Mouse (Mus musculus) midbrain, embryonic 14.5 days (tissue): ENCODE data around the gene Zfand4. TPM values are rescaled to one million over a fixed set of nuclear protein-coding genes. Genes with fewer than 3 reads are reported as not detected.

ENCODE experiments used
- ATAC-seq: fragments of 200-750 bp; cut with Nextera tagmentation; 2 replicates; pipeline ENCODE4 v1.8.0; 2017; ENCODE audit warnings: moderate number of reproducible peaks, moderate library complexity; ENCODE audit not compliant: low FRiP score, low TSS enrichment
- DNase-seq: peaks from one replicate; pipeline ENCODE4 v3.0.0-alpha.2; 2015
- H3K27ac ChIP-seq: fragments of 300-500 bp; sonication (generic); replicated peaks from 2 replicates; pipeline ENCODE4 v1.5.1; 2014; ENCODE audit warnings: mild to moderate bottlenecking, low read depth, low read length, moderate library complexity
- H3K27me3 ChIP-seq: fragments of 300-500 bp; sonication (generic); 2 replicates; pipeline ENCODE4 v1.6.1; 2014; ENCODE audit warnings: low read length, control low read depth, mixed read lengths; ENCODE audit not compliant: control insufficient read depth, insufficient read depth
- H3K36me3 ChIP-seq: fragments of 300-500 bp; sonication (generic); 2 replicates; pipeline ENCODE4 v1.6.1; 2014; ENCODE audit warnings: low read length, control low read depth; ENCODE audit not compliant: control insufficient read depth, insufficient read depth
- H3K4me1 ChIP-seq: fragments of 300-500 bp; sonication (generic); 2 replicates; pipeline ENCODE4 v1.6.1; 2014; ENCODE audit warnings: mild to moderate bottlenecking, antibody characterized with exemption, low read length, control low read depth; ENCODE audit not compliant: control insufficient read depth, insufficient read depth
- H3K4me2 ChIP-seq: fragments of 300-500 bp; sonication (generic); 2 replicates; pipeline ENCODE4 v1.6.1; 2014; ENCODE audit warnings: mild to moderate bottlenecking, low read length, moderate library complexity
- H3K4me3 ChIP-seq: fragments of 300-500 bp; sonication (generic); replicated peaks from 2 replicates; pipeline ENCODE4 v1.5.1; 2014; ENCODE audit warnings: low read depth, low read length
- H3K9ac ChIP-seq: fragments of 300-500 bp; sonication (generic); replicated peaks from 2 replicates; pipeline ENCODE4 v1.6.1; 2014; ENCODE audit warnings: mild to moderate bottlenecking, low read length, moderate library complexity
- H3K9me3 ChIP-seq: fragments of 300-500 bp; sonication (generic); 2 replicates; pipeline ENCODE4 v1.6.1; 2016; ENCODE audit warnings: low read length, control low read depth, mixed read lengths; ENCODE audit not compliant: control insufficient read depth
- WGBS: fragments of 180-500 bp; shearing (Covaris S2); extraction: QIAGEN DNeasy Blood & Tissue Kit; methylation state at CpG from one replicate; pipeline ENCODE4 v1.1.7; 2014; 5-methylcytosine and 5-hydroxymethylcytosine counted together
- polyA plus RNA-seq: library from polyadenylated mRNA; unstranded; fragments of >200 nt; fragmentation: Nextera tagmentation; extraction: Ambion mirVana; gene quantifications from 2 replicates; pipeline ENCODE4 v1.2.1, GENCODE M21; 2014

The Zfand4 gene
- polyA plus RNA-seq, 1 experiment from 2014 or later, result 12.4 TPM

- H3K4me1 ChIP-seq, result no peaks in the 10 kb centered on the region
- no peak overlapping the region for H3K4me2 ChIP-seq
- no peaks in the 10 kb centered on the region for H3K27me3 ChIP-seq
- H3K36me3 ChIP-seq, result peaks cover 5% of the 10 kb centered on the region; the same call in 1 of the 2 replicates
- DNase-seq (peak; percentile 25), ATAC-seq (no peak)
- H3K27ac ChIP-seq, result no peak overlapping the region
- 57% methylated on average over 4 of the region's 4 CpGs for WGBS
- no peak overlapping the region for H3K9ac ChIP-seq
- no peaks in the 10 kb centered on the region for H3K9me3 ChIP-seq
- H3K4me3 ChIP-seq, result no peak overlapping the region
Observed at GRCm38 (mm10) chr6:116282546-116282945, 18.5 kb downstream of the Zfand4 start.

DNA sequence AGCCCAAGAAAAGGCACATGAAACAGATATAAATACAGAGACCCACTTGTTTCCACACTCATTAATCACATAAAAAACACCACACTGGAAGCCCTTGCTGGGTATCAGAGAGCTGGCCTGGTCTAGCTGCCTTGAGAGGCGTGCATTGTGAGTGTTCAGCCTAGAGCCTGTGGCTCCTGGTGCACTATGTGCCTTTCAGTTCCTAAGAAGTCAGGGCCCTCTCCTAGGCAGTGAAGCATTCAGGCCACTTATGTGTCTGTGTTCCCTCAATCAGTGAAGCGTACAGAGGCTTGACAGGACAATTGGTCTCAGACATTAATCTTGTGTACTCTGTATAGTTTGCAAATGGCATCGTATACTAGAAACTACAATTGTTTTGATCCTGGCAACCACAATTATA is 19.3 kb downstream of the Zfand4 start:
- no peak overlapping the region for H3K27ac ChIP-seq
- DNase-seq, result no peak
- 74% methylated on average over 3 of the region's 3 CpGs for WGBS
- no peak for ATAC-seq
- H3K4me3 ChIP-seq, result no peak overlapping the region
- H3K4me1 ChIP-seq, result no peaks in the 10 kb centered on the region
- H3K27me3 ChIP-seq, result no peaks in the 10 kb centered on the region
- H3K9ac ChIP-seq, result no peak overlapping the region
- H3K36me3 ChIP-seq, result peaks cover 4% of the 10 kb centered on the region
- no peaks in the 10 kb centered on the region for H3K9me3 ChIP-seq
- no peak overlapping the region for H3K4me2 ChIP-seq

DNA sequence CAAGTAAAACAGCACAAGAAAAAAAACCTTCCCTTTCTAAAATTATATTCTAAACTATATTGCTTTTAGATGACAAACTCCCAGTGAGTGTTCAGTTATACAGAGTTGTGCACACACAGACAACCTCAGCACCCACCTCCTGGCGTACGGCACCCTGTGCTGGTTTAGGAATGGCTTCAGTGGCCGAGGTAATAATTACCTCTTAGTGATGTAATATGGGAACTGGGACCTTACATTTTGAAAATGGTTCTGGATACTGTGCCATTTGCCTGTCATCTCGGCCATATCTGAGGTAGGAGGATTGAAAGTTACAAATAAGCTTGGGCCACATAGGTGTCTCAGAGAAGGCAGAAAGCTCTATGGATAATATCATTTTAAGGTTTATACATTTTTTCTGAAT is 22.3 kb downstream of the Zfand4 start:
- Histone ChIP-seq H3K4me1 (no peaks in the 10 kb centered on the region), H3K4me2 (no peak overlapping the region), H3K27me3 (no peaks in the 10 kb centered on the region), H3K9ac (no peak overlapping the region), H3K36me3 (no peaks in the 10 kb centered on the region; the same call in 1 of the 2 replicates), H3K4me3 (no peak overlapping the region), H3K27ac (no peak overlapping the region), H3K9me3 (no peaks in the 10 kb centered on the region)
- ATAC-seq, result no peak
- no peak for DNase-seq
- 95% methylated on average over 4 of the region's 4 CpGs for WGBS

- Histone ChIP-seq H3K4me2 (no peak overlapping the region), H3K9ac (no peak overlapping the region), H3K4me1 (no peaks in the 10 kb centered on the region), H3K27ac (no peak overlapping the region), H3K27me3 (no peaks in the 10 kb centered on the region), H3K36me3 (no peaks in the 10 kb centered on the region; the same call in 1 of the 2 replicates), H3K9me3 (no peaks in the 10 kb centered on the region), H3K4me3 (no peak overlapping the region)
- DNase-seq, result no peak
- ATAC-seq, result no peak
- WGBS, result 87% methylated on average over 5 of the region's 5 CpGs
Observed at GRCm38 (mm10) chr6:116286870-116287575, 23.0 kb downstream of the Zfand4 start.

- Histone ChIP-seq H3K4me1 (no peaks in the 10 kb centered on the region), H3K9ac (no peak overlapping the region), H3K4me3 (no peak overlapping the region), H3K9me3 (no peaks in the 10 kb centered on the region), H3K27me3 (no peaks in the 10 kb centered on the region), H3K4me2 (no peak overlapping the region), H3K27ac (no peak overlapping the region), H3K36me3 (0 out of 2 replicates have a peak, but pooled peaks cover 2% of the 10 kb centered on the region)
- no peak for ATAC-seq
- no peak for DNase-seq
- 94% methylated on average over 2 of the region's 2 CpGs for WGBS
Observed at GRCm38 (mm10) chr6:116311411-116311810, 47.4 kb downstream of the Zfand4 start.

DNA sequence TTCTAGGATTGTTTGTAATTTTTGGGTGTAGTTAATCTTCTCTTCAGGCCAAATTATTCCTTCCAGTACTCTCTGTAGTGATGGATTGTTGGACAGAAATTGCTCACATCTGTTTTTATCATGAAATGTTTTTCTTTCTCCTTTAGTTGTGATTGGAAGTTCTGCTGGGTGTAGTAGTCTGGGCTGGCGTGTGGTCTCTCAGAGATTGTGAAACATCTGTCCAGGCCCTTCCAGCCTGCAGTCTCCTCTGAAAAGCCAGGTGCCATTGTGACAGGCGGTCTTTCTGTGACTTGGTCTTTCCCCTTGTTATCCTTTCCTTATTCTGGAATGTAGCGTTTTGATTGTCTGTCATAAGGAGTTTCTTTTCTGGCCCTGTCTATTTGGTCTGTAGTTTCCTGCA is 55.2 kb downstream of the Zfand4 start:
- H3K4me2 ChIP-seq, result no peak overlapping the region
- 94% methylated on average over 3 of the region's 3 CpGs for WGBS
- H3K9ac ChIP-seq, result no peak overlapping the region

GRCm38 (mm10) chr6:116326641-116327040 is 62.6 kb downstream of the Zfand4 start:
- Histone ChIP-seq H3K9ac (no peak overlapping the region), H3K4me3 (no peak overlapping the region), H3K36me3 (no peaks in the 10 kb centered on the region), H3K27me3 (no peaks in the 10 kb centered on the region), H3K4me2 (no peak overlapping the region), H3K27ac (no peak overlapping the region), H3K9me3 (no peaks in the 10 kb centered on the region), H3K4me1 (no peaks in the 10 kb centered on the region)
- ATAC-seq (no peak), DNase-seq (no peak)
- WGBS, result 95% methylated on average over 3 of the region's 3 CpGs

More for the DNA sequence above, 55.2 kb downstream of the Zfand4 start:
- H3K9me3 ChIP-seq, result no peaks in the 10 kb centered on the region
- no peaks in the 10 kb centered on the region for H3K4me1 ChIP-seq
- DNase-seq (no peak), ATAC-seq (no peak)
- H3K27me3 ChIP-seq, result no peaks in the 10 kb centered on the region
- no peak overlapping the region for H3K4me3 ChIP-seq
- H3K27ac ChIP-seq, result no peak overlapping the region
- H3K36me3 ChIP-seq, result no peaks in the 10 kb centered on the region

GRCm38 (mm10) chr6:116331396-116331795 is 67.4 kb downstream of the Zfand4 start:
- DNase-seq, result no peak
- H3K27ac ChIP-seq, result no peak overlapping the region
- no peak overlapping the region for H3K4me2 ChIP-seq
- no peaks in the 10 kb centered on the region for H3K4me1 ChIP-seq
- WGBS, result 91% methylated on average over 2 of the region's 2 CpGs
- no peaks in the 10 kb centered on the region for H3K36me3 ChIP-seq
- H3K9ac ChIP-seq, result no peak overlapping the region
- no peak overlapping the region for H3K4me3 ChIP-seq
- H3K27me3 ChIP-seq, result no peaks in the 10 kb centered on the region
- no peak for ATAC-seq
- H3K9me3 ChIP-seq, result no peaks in the 10 kb centered on the region

- WGBS, result 2% methylated on average over 7 of the region's 7 CpGs
- Histone ChIP-seq H3K36me3 (no peaks in the 10 kb centered on the region), H3K9ac (peak overlapping the region; percentile 82), H3K27ac (peak overlapping the region; percentile 77), H3K4me3 (peak overlapping the region; percentile 96), H3K4me1 (peaks cover 10% of the 10 kb centered on the region), H3K9me3 (no peaks in the 10 kb centered on the region), H3K4me2 (peak overlapping the region; percentile 62), H3K27me3 (no peaks in the 10 kb centered on the region)
- ATAC-seq (no peak; the same call in 1 of the 2 replicates), DNase-seq (no peak)
Observed at GRCm38 (mm10) chr6:116337466-116337834, 73.4 kb downstream of the Zfand4 start.
